Mouse (Mus musculus) liver, embryonic 14.5 days (tissue): ENCODE measurements around the gene Cnbd2.

Experiments
- CTCF ChIP-seq: IDR thresholded peaks from 2 replicates; pipeline ENCODE4 v1.5.1; 2016; ENCODE audit warnings: antibody characterized with exemption, low read depth, control low read depth
- EP300 ChIP-seq: IDR thresholded peaks from 2 replicates; pipeline ENCODE4 v1.6.1; 2016; ENCODE audit warnings: antibody characterized with exemption, low read depth

- TF ChIP-seq CTCF (no peak), EP300 (no peak)
Observed at GRCm38 (mm10) chr2:156349286-156349848, 37.3 kb downstream of the Cnbd2 start.
